Mouse (Mus musculus): Measurements from ENCODE around the gene Olfr951. TPM values are rescaled to one million over a fixed set of nuclear protein-coding genes. Genes with fewer than 3 reads are reported as not detected.

Gene Olfr951
- polyA plus RNA-seq (2014; fragmentation: Nextera tagmentation; extraction: Ambion mirVana) = not detected in 2 replicates

GRCm38 (mm10) chr9:39387110-39387509, at the start of gene Olfr951:
Olfr951 (plus strand) TSS chr9:39387410.
- Histone ChIP-seq H3K4me1 (ENCODE audit: control insufficient read depth, insufficient read depth, low read length) (no peaks in the 10 kb centered on the region), H3K9me3 (ENCODE audit: control insufficient read depth, low read length) (no peaks in the 10 kb centered on the region), H3K4me3 (ENCODE audit: low read depth, low read length) (no peak within 1 kb of the TSS), H3K27ac (ENCODE audit: low read depth, low read length) (no peak within 1 kb of the TSS), H3K9ac (ENCODE audit: low read length) (no peak within 1 kb of the TSS), H3K27me3 (ENCODE audit: control insufficient read depth, insufficient read depth, low read length) (no peaks in the 10 kb centered on the region), H3K36me3 (ENCODE audit: control insufficient read depth, insufficient read depth, low read length) (no peaks in the 10 kb centered on the region), H3K4me2 (ENCODE audit: low read depth) (no peak within 1 kb of the TSS)
- DNase-seq (ENCODE audit: low spot score) (no peak), ATAC-seq (ENCODE audit: insufficient read depth, low FRiP score, low TSS enrichment) (no peak)
- WGBS = 92% methylated on average over 2 of the region's 2 CpGs

GRCm38 (mm10) chr9:39427048-39427447, 39.8 kb downstream of the Olfr951 start, which contains the start of gene Olfr952:
Olfr952 (minus strand) TSS chr9:39427148.
- no peaks in the 10 kb centered on the region for H3K4me1 ChIP-seq (ENCODE audit: control insufficient read depth, insufficient read depth, low read length)
- no peak within 1 kb of the TSS for H3K9ac ChIP-seq (ENCODE audit: low read length)
- H3K4me2 ChIP-seq (ENCODE audit: low read depth) = no peak within 1 kb of the TSS
- no peak within 1 kb of the TSS for H3K4me3 ChIP-seq (ENCODE audit: low read depth, low read length)
- no peaks in the 10 kb centered on the region for H3K36me3 ChIP-seq (ENCODE audit: control insufficient read depth, insufficient read depth, low read length)
- no peaks in the 10 kb centered on the region for H3K27me3 ChIP-seq (ENCODE audit: control insufficient read depth, insufficient read depth, low read length)
- H3K9me3 ChIP-seq (ENCODE audit: control insufficient read depth, low read length) = no peaks in the 10 kb centered on the region
- ATAC-seq (ENCODE audit: insufficient read depth, low FRiP score, low TSS enrichment) = no peak
- no peak within 1 kb of the TSS for H3K27ac ChIP-seq (ENCODE audit: low read depth, low read length)
- no peak for DNase-seq (ENCODE audit: low spot score)

Other genes with a start within 250 kb of the Olfr951 start
- gene Olfr943, start 221.1 kb upstream of the Olfr951 start, polyA plus RNA-seq (2014; fragmentation: Nextera tagmentation; extraction: Ambion mirVana) = not detected in 2 replicates
- not detected in 2 replicates for gene Olfr944, start 185.5 kb upstream of the Olfr951 start, polyA plus RNA-seq (2014; fragmentation: Nextera tagmentation; extraction: Ambion mirVana)
- gene Olfr1537, start 137.4 kb upstream of the Olfr951 start, polyA plus RNA-seq (2014; fragmentation: Nextera tagmentation; extraction: Ambion mirVana) = not detected in 2 replicates
- not detected in 2 replicates for gene Olfr945, start 110.6 kb upstream of the Olfr951 start, polyA plus RNA-seq (2014; fragmentation: Nextera tagmentation; extraction: Ambion mirVana)
- gene Olfr948, start 61.4 kb upstream of the Olfr951 start, polyA plus RNA-seq (2014; fragmentation: Nextera tagmentation; extraction: Ambion mirVana) = not detected in 2 replicates
- gene Olfr952, start 39.7 kb downstream of the Olfr951 start, polyA plus RNA-seq (2014; fragmentation: Nextera tagmentation; extraction: Ambion mirVana) = not detected in 2 replicates
- gene Olfr954, start 69.3 kb downstream of the Olfr951 start, polyA plus RNA-seq (2014; fragmentation: Nextera tagmentation; extraction: Ambion mirVana) = not detected in 2 replicates
- not detected in 2 replicates for gene Olfr955, start 84.5 kb downstream of the Olfr951 start, polyA plus RNA-seq (2014; fragmentation: Nextera tagmentation; extraction: Ambion mirVana)
- not detected in 2 replicates for gene Olfr44, start 106.6 kb downstream of the Olfr951 start, polyA plus RNA-seq (2014; fragmentation: Nextera tagmentation; extraction: Ambion mirVana)
- gene Olfr957, start 128.4 kb downstream of the Olfr951 start, polyA plus RNA-seq (2014; fragmentation: Nextera tagmentation; extraction: Ambion mirVana) = not detected in 2 replicates
- not detected in 2 replicates for gene Olfr958, start 166.6 kb downstream of the Olfr951 start, polyA plus RNA-seq (2014; fragmentation: Nextera tagmentation; extraction: Ambion mirVana)
- not detected in 2 replicates for gene Olfr959, start 188.2 kb downstream of the Olfr951 start, polyA plus RNA-seq (2014; fragmentation: Nextera tagmentation; extraction: Ambion mirVana)
- gene AW551984, start 217.0 kb downstream of the Olfr951 start, polyA plus RNA-seq (2014; fragmentation: Nextera tagmentation; extraction: Ambion mirVana) = 19.5 and 22.8 TPM in 2 replicates
- 0.08 TPM in 1 of 2 replicates, not detected in the other for gene Olfr148, start 223.2 kb downstream of the Olfr951 start, polyA plus RNA-seq (2014; fragmentation: Nextera tagmentation; extraction: Ambion mirVana)
- gene Olfr960, start 234.0 kb downstream of the Olfr951 start, polyA plus RNA-seq (2014; fragmentation: Nextera tagmentation; extraction: Ambion mirVana) = not detected in 2 replicates